ENCODE assay signal across 8 mouse cellular contexts in the genomic region with DNA sequence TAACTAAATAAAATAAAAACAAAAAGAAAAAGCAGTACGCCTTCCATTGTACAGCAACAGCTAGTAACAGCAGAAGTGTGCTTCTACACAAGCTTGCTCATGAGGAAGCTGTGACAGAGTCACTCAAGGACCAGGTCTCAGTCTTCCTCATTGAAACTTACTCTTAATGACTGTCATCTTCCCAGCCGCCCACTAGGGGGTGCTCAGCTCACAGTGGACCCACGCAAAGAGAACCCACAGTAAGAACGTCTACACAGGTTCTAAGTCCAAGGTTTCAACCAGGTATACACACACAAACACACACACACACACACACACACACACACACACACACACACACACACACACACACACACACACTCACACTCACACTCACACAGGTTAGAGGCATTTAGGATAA.
DNase-seq lines count a peak whose midpoint lies in the region; ATAC-seq lines count a peak whose summit lies in the region.

No protein-coding gene starts in this region.

- DNase-seq in A20 (ENCODE audit: low read depth, low spot score) (peak; percentile 73), adipocyte (ENCODE audit: low spot score) (peak; percentile 75)
- peak; percentile 70 for DNase-seq in embryo, embryonic 10 days (ENCODE audit: low spot score)
- DNase-seq in kidney, postnatal 4 days: peak; percentile 83
- peak; percentile 63 to 71 for DNase-seq in lung, adult 18-20 months
- DNase-seq in retina, adult 2 months (ENCODE audit: low read depth, low spot score): peak; percentile 9
- peak; percentile 71 for DNase-seq in thymus, postnatal 25 days

- peak; percentile 92 for ATAC-seq in granulocyte monocyte progenitor cell, adult 5-6 weeks (replicated peaks; ENCODE audit: poor library complexity, severe bottlenecking)

Comparison
In these comparisons a context has a peak if more than half of its experiments do, and no peak if none do; other contexts are left out.
1. Peak in every context shown above with its lines: DNase-seq and ATAC-seq.
2. DNase-seq: peak in every context shown above with its lines; median percentile 83 in kidney, postnatal 4 days; 75 in adipocyte; 73 in A20; 71 in thymus, postnatal 25 days; 70 in embryo, embryonic 10 days; 67 in lung, adult 18-20 months; 9 in retina, adult 2 months.